Mouse (Mus musculus) midbrain, embryonic 16.5 days (tissue): Measurements from ENCODE around the gene Dpysl5. TPM values are rescaled to one million over a fixed set of nuclear protein-coding genes. Genes with fewer than 3 reads are reported as not detected.
"Not testable (repeated sequence)": the region's sequence is repeated elsewhere in the genome, so short reads cannot be mapped to it uniquely, and the experiment has no call there.

Experiments used
- ATAC-seq: fragments of 200-750 bp; cut with Nextera tagmentation; 2 replicates; pipeline ENCODE4 v1.8.0; 2017; ENCODE audit warnings: moderate TSS enrichment
- H3K27ac ChIP-seq: fragments of 300-500 bp; sonication (generic); 2 replicates; pipeline ENCODE4 v1.5.1; 2014; ENCODE audit warnings: mild to moderate bottlenecking, low read length, mixed read lengths
- H3K27me3 ChIP-seq: fragments of 300-500 bp; sonication (generic); 2 replicates; pipeline ENCODE4 v1.6.1; 2014; ENCODE audit warnings: low read depth, low read length, mixed read lengths; ENCODE audit not compliant: control insufficient read depth, insufficient read depth
- H3K36me3 ChIP-seq: fragments of 300-500 bp; sonication (generic); 2 replicates; pipeline ENCODE4 v1.6.1; 2014; ENCODE audit warnings: mild to moderate bottlenecking, low read length, moderate library complexity, mixed read lengths; ENCODE audit not compliant: control insufficient read depth, insufficient read depth
- H3K4me1 ChIP-seq: fragments of 300-500 bp; sonication (generic); 2 replicates; pipeline ENCODE4 v1.6.1; 2014; ENCODE audit warnings: mild to moderate bottlenecking, low read length, mixed read lengths; ENCODE audit not compliant: control insufficient read depth, insufficient read depth
- H3K4me2 ChIP-seq: fragments of 300-500 bp; sonication (generic); 2 replicates; pipeline ENCODE4 v1.6.1; 2014; ENCODE audit warnings: mild to moderate bottlenecking, low read length, mixed read lengths
- H3K4me3 ChIP-seq: fragments of 300-500 bp; sonication (generic); 2 replicates; pipeline ENCODE4 v1.5.1; 2014; ENCODE audit warnings: low read depth, mild to moderate bottlenecking, low read length, moderate library complexity, mixed read lengths
- H3K9ac ChIP-seq: fragments of 300-500 bp; sonication (generic); 2 replicates; pipeline ENCODE4 v1.6.1; 2014; ENCODE audit warnings: low read depth, low read length, mixed read lengths
- H3K9me3 ChIP-seq: fragments of 300-500 bp; sonication (generic); replicated peaks from 2 replicates; pipeline ENCODE4 v1.6.1; 2014; ENCODE audit warnings: mild to moderate bottlenecking, low read length, mixed read lengths; ENCODE audit not compliant: control insufficient read depth, poor library complexity, severe bottlenecking
- WGBS: fragments of 180-500 bp; shearing (Covaris S2); extraction: QIAGEN DNeasy Blood & Tissue Kit; methylation state at CpG from one replicate; pipeline ENCODE4 v1.1.7; 2014; 5-methylcytosine and 5-hydroxymethylcytosine counted together
- polyA plus RNA-seq: library from polyadenylated mRNA; unstranded; fragments of >200 nt; fragmentation: Nextera tagmentation; extraction: Ambion mirVana; gene quantifications from 2 replicates; pipeline ENCODE4 v1.2.1, GENCODE M21; 2015

Dpysl5 gene
- polyA plus RNA-seq, 1 experiment from 2014 or later = 306 TPM

- no peaks in the 10 kb centered on the region for H3K27me3 ChIP-seq
- no peak for ATAC-seq
- H3K4me2 ChIP-seq = no peak overlapping the region
- 92% methylated on average over 7 of the region's 7 CpGs for WGBS
- no peak overlapping the region for H3K9ac ChIP-seq
- H3K36me3 ChIP-seq = no peaks in the 10 kb centered on the region
- H3K27ac ChIP-seq = no peak overlapping the region
- H3K9me3 ChIP-seq = no peaks in the 10 kb centered on the region
- peaks cover 2% of the 10 kb centered on the region for H3K4me1 ChIP-seq
- H3K4me3 ChIP-seq = no peak overlapping the region
Measured at GRCm38 (mm10) chr5:30670091-30670490, 41.3 kb upstream of the Dpysl5 start.

GRCm38 (mm10) chr5:30674001-30674400, 37.4 kb upstream of the Dpysl5 start:
- Histone ChIP-seq H3K36me3 (no peaks in the 10 kb centered on the region), H3K9ac (no peak overlapping the region), H3K4me3 (no peak overlapping the region), H3K4me1 (no peaks in the 10 kb centered on the region), H3K4me2 (no peak overlapping the region), H3K27ac (no peak overlapping the region), H3K27me3 (no peaks in the 10 kb centered on the region), H3K9me3 (no peaks in the 10 kb centered on the region)
- ATAC-seq = no peak
- 91% methylated on average over 7 of the region's 7 CpGs for WGBS

GRCm38 (mm10) chr5:30676800-30677199, 34.6 kb upstream of the Dpysl5 start:
- 88% methylated on average over 7 of the region's 7 CpGs for WGBS
- H3K4me2 ChIP-seq = no peak overlapping the region
- no peaks in the 10 kb centered on the region for H3K9me3 ChIP-seq

GRCm38 (mm10) chr5:30678069-30678468, 33.3 kb upstream of the Dpysl5 start:
- not testable (repeated sequence) for H3K4me1 ChIP-seq, ATAC-seq, H3K27me3 ChIP-seq, H3K9me3 ChIP-seq, H3K27ac ChIP-seq, H3K36me3 ChIP-seq, H3K9ac ChIP-seq, H3K4me2 ChIP-seq, H3K4me3 ChIP-seq
- WGBS = 95% methylated on average over 3 of the region's 3 CpGs

More at GRCm38 (mm10) chr5:30676800-30677199, 34.6 kb upstream of the Dpysl5 start:
- no peak overlapping the region for H3K9ac ChIP-seq
- no peaks in the 10 kb centered on the region for H3K36me3 ChIP-seq
- no peak overlapping the region for H3K27ac ChIP-seq
- no peaks in the 10 kb centered on the region for H3K4me1 ChIP-seq
- no peaks in the 10 kb centered on the region for H3K27me3 ChIP-seq
- H3K4me3 ChIP-seq = no peak overlapping the region
- ATAC-seq = no peak

- Histone ChIP-seq H3K4me3 (no peak overlapping the region), H3K4me2 (no peak overlapping the region), H3K36me3 (no peaks in the 10 kb centered on the region), H3K27ac (no peak overlapping the region), H3K27me3 (no peaks in the 10 kb centered on the region), H3K9me3 (no peaks in the 10 kb centered on the region), H3K4me1 (no peaks in the 10 kb centered on the region), H3K9ac (no peak overlapping the region)
- ATAC-seq = no peak
- WGBS = 96% methylated on average over 4 of the region's 4 CpGs
Measured at GRCm38 (mm10) chr5:30678722-30679296, 32.6 kb upstream of the Dpysl5 start.

- Histone ChIP-seq H3K4me3 (no peak overlapping the region), H3K9me3 (no peaks in the 10 kb centered on the region), H3K36me3 (no peaks in the 10 kb centered on the region), H3K9ac (no peak overlapping the region), H3K4me2 (no peak overlapping the region), H3K27ac (no peak overlapping the region), H3K4me1 (no peaks in the 10 kb centered on the region), H3K27me3 (no peaks in the 10 kb centered on the region)
- ATAC-seq = no peak
- 88% methylated on average over 5 of the region's 5 CpGs for WGBS
Measured at GRCm38 (mm10) chr5:30679593-30679992, 31.8 kb upstream of the Dpysl5 start.

- no peak overlapping the region for H3K27ac ChIP-seq
- WGBS = 87% methylated on average over 5 of the region's 5 CpGs
- no peaks in the 10 kb centered on the region for H3K27me3 ChIP-seq
- no peak overlapping the region for H3K4me2 ChIP-seq
- H3K4me1 ChIP-seq = no peaks in the 10 kb centered on the region
- H3K36me3 ChIP-seq = no peaks in the 10 kb centered on the region
- no peaks in the 10 kb centered on the region for H3K9me3 ChIP-seq
- no peak overlapping the region for H3K4me3 ChIP-seq
- ATAC-seq = no peak
- H3K9ac ChIP-seq = no peak overlapping the region
Measured at GRCm38 (mm10) chr5:30681970-30682369, 29.4 kb upstream of the Dpysl5 start.

- no peak overlapping the region for H3K4me3 ChIP-seq
- H3K27me3 ChIP-seq = no peaks in the 10 kb centered on the region
- no peaks in the 10 kb centered on the region for H3K9me3 ChIP-seq
- H3K4me1 ChIP-seq = no peaks in the 10 kb centered on the region
- H3K36me3 ChIP-seq = no peaks in the 10 kb centered on the region
- H3K9ac ChIP-seq = no peak overlapping the region
- no peak overlapping the region for H3K4me2 ChIP-seq
- no peak overlapping the region for H3K27ac ChIP-seq
- no peak for ATAC-seq
Measured at GRCm38 (mm10) chr5:30682967-30683600, 28.3 kb upstream of the Dpysl5 start.

GRCm38 (mm10) chr5:30683993-30684392, 27.4 kb upstream of the Dpysl5 start:
- Histone ChIP-seq H3K27me3 (no peaks in the 10 kb centered on the region), H3K9me3 (no peaks in the 10 kb centered on the region), H3K27ac (no peak overlapping the region), H3K9ac (no peak overlapping the region), H3K36me3 (no peaks in the 10 kb centered on the region), H3K4me3 (no peak overlapping the region), H3K4me2 (no peak overlapping the region), H3K4me1 (no peaks in the 10 kb centered on the region)
- ATAC-seq = no peak
- 79% methylated on average over 3 of the region's 3 CpGs for WGBS
